Mouse (Mus musculus) adrenal gland, postnatal 14 days (tissue): Measurements from ENCODE around the gene Ramp3. TPM values are rescaled to one million over a fixed set of nuclear protein-coding genes. Genes with fewer than 3 reads are reported as not detected.
"Not testable (repeated sequence)": the region's sequence is repeated elsewhere in the genome, so short reads cannot be mapped to it uniquely, and the experiment has no call there.

Source experiments
- DNase-seq: peaks from one replicate; pipeline ENCODE4 v3.0.0; 2021; ENCODE audit warnings: mixed read lengths
- long read RNA-seq, 2 experiments: library from polyadenylated mRNA; stranded (forward); transcript quantifications; one replicate each; pipeline ENCODE4 v2.0.0; 2021
- total RNA-seq: library from RNA; stranded (reverse); gene quantifications from 2 replicates; pipeline ENCODE4 v1.2.3, GENCODE M21; 2021

The Ramp3 gene
- 11.0 and 11.5 TPM in 2 replicates for total RNA-seq
- long read RNA-seq, experiment 1, transcript Ramp3-201 (3 exons, 1,233 nt) = major isoform, 12 of 18 reads
- long read RNA-seq, experiment 1, partial matches to known transcripts = 4 of 18 reads
- long read RNA-seq, experiment 1, other reads (novel, unspliced or antisense) = 2 of 18 reads
- long read RNA-seq, experiment 2, transcript Ramp3-201 (3 exons, 1,233 nt) = major isoform, 7 of 10 reads
- long read RNA-seq, experiment 2, partial matches to known transcripts = 2 of 10 reads
- long read RNA-seq, experiment 2, other reads (novel, unspliced or antisense) = 1 of 10 reads

DNA sequence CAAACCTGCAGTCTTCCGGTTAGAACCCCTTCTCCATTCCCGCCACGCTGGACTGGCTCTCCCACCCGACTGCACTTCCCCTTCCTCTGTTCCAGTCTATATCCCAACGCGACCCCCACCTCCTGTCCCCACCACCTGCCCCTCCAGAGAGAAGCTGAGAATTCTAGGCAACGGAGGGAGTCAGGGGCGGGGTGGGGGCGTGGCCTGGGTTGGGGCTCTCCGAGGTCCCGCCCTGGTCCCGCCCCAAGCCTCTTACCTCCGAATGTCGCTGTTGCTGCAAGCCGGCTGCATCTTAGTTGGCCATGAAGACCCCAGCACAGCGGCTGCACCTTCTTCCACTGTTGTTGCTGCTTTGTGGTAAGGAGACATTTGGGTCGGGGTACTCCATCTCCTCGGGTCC lies at the start of gene Ramp3:
Gene Ramp3, plus strand, starts transcription at position 251 of the 400 bp plus-strand sequence.
- DNase-seq = peak; percentile 71

DNA sequence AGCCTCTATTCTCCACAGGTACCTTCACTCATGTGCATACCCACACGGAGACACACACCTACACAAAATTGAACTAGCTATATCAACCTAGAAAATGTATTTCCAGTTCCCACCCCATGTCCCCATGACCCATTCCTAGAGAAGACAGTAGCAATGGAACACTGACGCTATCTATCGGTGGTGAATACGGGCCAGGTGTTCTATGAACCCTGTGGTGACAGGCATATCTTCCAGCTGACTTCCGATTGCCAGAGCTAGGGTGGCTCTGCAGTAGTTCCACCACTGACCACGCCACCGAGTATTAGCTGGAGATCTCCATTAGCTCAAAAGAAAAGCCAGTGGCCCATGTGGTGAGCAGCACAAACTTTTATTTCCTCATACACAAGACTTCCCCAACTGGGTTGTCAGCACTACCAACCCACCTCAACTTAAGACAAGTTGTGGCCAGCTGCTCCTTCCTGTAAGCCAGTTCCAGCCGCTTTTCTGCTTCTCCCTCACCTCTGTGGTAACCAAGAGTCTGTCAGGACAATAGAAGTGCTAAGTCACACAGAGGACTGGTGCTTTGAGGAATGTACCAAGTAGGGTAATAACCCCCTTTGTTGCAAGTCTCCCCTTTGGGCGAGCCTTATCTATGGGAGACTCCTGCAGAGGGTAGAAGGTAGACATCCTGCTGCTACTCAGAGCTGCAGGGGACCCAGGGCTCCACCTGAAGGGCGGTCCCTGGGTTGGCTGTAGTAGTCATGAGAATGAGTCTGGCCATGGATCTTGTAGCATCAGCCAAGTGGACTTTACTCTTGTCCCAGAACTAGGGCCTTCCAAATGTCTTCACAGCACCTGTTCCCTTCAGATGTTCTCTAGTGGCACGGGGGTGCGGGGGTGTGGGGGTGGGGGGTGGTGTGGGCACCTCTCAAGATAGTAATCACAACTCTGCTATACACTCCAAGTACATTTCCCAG lies 42.8 kb upstream of the Ramp3 start:
- no peak for DNase-seq

DNA sequence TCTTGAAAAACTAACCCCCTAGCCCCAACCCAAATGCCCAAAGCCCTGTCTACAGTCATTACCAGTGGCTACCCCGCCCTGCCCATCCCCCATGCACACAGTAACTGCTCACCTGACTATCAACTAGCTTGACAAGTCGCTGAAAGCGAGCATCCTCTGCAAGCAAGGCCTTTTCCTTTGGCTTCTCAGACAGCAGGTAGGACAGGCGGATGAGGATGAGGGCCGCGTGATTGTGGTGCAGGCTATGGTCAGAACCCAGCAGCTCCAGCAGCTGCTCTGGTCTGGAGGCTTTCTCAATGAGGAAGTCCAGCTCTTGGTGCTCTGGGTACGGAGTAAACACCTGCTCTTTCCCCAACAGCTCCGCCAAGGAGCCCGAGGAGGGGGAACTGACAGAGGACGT lies 34.6 kb upstream of the Ramp3 start:
- DNase-seq = no peak

DNA sequence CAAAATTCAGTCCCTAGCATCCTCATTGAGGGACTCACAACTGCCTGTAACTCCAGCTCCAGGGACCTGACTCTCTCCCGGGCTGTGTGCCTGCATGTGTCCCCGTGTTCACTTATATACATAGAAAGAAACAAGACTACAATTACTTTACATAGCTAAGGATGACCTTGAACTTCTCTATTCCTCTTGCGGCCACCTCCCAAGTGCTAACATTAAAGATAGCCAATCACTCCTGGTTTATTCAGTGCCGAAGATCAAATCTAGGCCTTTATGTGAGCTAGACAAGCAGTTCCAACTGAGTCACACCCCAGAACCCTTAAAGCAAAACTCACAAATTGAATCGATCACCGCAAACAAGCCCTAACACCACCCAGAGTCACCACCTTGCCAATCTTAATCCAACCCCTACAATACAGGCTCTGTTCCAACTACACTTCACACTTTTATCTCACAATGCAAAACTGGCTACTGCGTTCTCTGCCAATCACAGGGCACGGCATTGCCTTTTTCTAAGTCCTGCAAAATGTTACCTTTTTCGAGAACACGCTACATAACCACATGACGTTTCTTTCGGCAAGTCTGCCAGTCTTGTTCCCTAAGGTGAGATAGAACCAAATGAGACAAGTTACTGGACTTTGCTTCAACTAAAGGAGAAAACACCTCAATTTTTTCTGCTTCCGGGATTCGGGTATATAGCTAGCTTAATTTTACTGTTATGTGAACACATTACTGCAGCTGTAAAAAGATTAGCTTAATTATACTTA lies 33.5 kb upstream of the Ramp3 start:
- DNase-seq = no peak

DNA sequence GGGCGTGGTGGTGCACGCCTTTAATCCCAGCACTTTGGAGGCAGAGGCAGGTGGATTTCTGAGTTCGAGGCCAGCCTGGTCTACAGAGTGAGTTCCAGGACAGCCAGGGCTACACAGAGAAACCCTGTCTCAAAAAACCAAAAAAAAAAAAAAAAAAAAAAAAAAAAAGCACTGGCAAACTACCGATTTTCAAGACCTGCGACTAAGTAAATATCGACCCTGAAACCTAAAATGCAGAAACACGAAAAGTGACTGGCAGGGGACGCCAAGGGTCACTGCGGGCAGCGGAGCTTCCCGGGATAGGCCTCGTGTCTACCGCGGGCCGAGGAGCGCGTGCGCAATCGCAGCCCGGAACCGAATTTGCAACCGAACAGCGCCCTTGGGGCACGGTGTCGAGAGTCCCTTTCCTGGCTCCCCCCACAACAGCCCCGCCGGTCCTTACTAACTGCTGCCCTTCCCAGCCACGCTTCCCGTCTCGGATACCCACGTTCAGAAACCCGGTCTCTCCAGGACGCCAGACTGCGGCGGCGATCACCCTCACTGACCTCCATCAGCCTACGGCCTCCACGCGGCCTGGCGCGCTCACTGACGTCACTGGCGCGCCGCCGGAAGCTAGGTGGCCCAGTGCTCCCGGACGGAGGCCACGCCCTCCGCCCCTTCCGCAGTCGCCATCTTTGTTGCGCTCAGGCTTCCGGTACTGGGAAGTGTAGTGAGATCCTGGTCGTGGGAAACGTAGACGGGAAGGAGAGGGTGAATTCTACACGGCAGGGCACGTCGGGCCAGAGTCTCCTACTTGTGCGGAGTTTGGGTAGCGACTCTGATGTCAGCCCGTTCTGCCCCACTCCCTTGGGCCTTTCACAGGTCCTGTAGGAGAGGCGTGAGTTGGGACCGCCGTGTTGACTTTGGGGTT lies 32.6 kb upstream of the Ramp3 start, which contains the start of gene Tbrg4:
Gene Tbrg4, minus strand, starts transcription at position 590 of the 910 bp plus-strand sequence.
- peak; percentile 95 for DNase-seq

DNA sequence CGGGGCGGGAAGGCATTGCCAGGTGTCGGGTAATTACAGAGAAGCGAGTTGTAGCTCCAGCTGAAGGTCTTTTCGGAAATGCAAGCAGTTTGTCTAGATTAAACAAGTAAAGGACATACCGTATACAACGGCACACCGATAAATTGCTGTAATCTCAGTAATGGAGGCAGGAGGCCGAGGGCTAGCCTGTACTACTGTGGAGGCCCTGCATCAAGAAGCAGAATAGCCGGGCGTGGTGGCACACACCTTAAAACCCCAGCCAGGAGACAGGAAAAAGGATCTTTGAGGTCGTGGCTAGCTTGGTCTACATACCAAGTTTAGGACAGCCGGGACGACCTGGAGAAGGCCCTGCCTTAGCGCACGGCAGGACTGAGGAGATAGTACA lies 31.9 kb upstream of the Ramp3 start:
- DNase-seq = no peak

DNA sequence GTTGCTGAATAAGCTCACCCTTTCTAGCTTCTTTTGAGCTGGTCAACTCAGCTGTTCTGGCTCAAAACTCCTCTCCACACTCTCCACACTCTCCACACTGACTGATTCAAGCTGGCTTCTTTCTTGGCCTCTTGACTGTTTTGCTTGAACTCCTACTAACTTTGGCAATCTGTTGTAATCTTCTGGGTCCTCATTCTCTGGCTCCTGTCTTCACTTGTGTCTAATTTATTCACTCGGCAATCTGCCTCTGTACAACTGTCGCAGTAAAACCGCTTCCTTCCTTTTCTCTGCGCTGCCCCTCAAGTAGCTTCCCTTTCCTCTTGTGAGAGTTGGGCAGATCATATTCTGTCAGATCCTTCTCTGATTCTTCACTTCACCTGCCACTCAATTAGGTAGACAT lies 30.6 kb upstream of the Ramp3 start:
- no peak for DNase-seq

DNA sequence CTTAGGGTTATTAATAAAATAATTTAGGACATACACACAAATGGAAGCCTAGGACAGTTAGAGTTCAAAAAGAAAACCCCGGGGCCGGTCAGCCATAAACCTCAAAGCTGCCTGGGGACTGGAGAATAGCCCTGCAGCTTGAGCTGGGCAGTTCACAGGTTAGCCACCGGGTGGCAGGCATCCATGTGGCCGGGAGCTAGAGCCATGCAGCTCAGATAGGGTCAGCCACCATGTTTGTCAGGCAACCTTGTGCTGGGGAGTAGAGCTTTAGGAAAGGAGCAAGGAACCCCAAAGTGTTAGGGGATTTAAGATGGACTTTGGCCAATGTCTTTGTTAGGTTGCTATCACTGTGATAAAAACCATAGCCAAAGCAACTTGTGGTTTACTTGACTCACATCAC lies 29.8 kb upstream of the Ramp3 start:
- peak; percentile 81 for DNase-seq

DNA sequence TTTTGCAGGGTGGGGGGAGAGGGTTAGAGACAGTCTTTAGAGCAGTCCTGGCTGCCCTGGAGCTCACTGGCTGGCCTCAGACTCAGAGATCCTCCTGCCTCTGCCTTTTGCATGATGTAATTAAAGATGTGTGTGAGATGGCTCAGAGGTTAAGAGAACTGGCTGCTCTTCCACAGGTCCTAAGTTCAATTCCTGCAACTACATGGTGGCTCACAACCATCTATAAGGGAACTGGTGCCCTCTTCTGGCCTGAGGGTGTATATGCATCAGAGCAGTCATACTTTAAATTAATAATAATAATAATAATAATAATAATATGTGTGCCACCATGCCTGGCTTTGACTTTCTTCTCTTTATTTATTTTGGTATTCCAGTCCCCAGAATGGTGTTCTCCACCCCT lies 28.7 kb upstream of the Ramp3 start:
- no peak for DNase-seq

DNA sequence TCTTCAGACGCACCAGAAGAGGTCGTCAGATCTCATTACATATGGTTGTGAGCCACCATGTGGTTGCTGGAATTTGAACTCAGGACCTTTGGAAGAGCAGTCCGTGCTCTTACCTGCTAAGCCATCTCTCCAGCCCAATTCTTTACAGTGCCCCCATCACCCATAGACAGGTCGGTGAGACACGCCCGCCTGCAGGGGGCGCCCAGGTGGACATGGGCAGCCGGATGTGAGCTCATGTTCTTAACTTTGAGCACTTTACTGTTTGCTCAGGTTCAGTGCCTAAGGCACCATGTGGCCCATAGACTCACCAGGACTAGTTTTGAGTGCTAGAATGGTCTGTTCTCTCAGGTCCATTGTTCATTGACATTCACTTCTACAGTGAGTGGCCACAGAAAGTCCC lies 22.2 kb upstream of the Ramp3 start:
- no peak for DNase-seq

DNA sequence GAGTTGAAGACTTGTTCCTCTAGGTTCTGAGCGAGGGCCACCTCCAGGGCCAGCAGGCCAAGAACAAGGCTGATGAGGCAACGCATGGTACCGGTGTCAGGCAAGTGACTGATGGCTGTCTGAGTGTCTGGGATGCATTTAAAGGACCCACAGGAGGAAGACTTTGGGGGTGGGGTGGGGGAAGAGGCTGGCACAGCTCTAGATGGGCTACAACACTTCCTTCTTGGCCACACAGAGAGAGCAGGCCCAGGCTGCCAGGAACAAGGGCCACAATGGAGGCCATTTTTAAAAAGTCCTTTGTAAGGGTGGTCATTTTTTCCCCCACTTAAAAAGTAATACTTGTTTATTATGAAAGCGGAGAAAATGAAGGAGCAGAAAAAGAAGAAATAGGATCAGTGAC lies 19.8 kb upstream of the Ramp3 start, which contains the start of gene Wap:
Gene Wap, minus strand, starts transcription at position 101 of the 400 bp plus-strand sequence.
- no peak for DNase-seq

DNA sequence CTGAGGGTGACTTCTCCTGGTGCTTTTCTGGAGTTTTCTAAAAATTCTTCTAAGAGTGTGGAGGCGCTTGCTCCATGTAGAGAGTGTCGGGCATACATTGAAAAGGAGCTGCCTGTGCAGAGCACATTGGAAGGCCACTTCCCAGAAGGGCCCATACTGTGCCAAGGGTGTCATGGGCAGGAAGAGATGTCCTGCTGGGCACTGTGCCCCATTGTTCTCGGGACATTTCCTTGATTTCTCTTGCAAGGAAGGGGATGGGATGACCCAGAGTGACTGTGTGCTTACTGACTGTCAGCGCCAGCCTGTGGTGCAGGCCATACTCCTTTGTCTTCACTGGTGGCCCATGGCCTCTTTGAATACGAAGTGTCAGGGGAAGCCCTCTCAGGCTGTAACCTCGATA lies 19.2 kb upstream of the Ramp3 start:
- no peak for DNase-seq

DNA sequence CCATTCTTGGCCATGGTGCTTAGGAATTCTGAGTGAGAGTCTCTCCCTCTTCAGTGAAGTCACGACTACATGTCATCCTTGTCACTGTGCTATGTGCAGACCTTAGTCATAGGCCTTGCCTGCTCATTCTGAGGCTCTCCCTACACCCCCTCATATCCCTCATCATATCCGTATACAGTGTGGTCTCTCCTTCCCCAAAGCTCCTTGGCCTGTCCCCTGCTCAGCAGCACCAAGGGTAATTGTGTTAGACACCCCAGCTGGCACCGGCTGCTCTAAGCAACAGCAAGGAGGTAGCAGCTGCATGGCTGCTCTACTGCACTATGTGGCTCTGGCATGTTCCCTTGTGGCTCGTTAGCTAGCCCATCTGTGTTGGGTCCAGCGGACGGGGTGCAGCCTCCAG lies 13.8 kb upstream of the Ramp3 start:
- DNase-seq = no peak

DNA sequence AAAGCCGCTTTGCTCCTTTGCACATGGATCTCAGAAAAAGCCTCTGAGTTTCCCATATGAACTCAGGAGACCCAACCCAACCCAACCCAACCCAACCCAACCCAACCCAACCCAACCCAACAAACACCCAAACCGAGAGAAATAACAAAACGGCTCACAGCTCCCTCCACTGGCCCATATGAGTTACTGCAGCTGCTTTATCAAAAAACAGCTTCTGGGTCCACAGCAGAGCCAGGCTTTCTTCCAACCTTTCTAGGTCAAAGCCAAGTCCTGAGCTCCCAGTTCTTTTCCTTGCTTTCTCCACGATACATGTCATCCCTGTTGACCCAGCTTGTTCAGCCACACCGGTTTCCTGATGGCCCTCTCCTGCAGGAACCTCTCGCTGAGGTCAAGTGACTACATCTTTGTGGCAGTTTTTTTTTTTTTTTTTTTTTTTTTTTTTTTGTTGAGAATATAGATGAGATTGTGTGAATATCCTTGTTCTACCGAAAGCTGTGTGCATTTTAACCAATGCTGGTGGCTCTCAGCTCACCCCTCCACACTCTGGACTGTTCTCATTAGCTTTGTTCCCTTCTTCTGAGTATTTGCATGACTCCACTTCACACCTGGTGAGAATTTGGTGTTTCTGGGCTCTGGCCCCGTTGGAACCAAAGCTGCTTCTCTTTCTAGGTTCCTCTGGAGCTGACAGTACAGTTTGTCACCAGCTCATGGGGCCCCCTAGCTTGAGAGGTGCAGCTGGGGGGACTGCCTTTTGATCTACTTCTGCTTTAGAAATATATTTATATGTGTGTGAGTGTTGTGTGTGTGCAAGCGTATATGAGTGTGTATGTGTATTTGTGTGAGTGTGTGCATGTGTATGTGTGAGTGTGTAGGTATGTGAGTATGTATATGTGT lies 10.2 kb upstream of the Ramp3 start:
- no peak for DNase-seq

DNA sequence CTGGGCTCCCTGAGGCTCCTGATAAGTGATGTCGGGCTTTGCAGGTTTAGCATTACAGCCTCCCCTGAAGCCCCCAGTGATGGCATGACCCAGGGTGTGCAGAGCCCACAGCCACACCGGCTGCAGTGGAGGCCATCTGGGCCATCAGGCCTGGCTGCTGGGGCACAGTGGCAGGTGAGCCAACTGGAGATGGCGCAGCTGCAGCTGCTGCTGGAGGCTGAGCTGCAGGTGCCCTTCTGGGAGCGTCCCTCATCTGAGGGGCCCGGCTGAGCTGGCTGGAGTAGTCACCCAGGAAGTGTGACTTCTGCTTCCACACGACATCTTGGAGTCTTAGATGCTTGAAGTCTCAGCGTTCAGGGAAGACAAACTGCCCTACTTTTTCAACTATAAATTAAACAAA lies 7.8 kb upstream of the Ramp3 start:
- no peak for DNase-seq

DNA sequence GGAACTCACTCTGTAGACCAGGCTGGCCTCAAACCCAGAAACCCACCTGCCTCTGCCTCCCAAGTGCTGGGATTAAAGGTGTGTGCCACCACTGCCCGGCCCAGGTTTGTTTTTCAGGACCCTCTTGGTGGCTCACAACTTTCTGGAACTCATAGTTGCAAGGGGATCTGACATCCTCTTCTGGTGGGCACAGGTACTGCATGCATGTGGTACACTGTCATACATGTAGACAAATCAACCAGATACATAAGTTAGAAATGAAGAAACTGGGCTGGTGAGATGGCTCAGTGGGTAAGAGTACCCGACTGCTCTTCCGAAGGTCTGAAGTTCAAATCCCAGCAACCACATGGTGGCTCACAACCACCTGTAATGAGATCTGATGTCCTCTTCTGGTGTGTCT lies 5.3 kb upstream of the Ramp3 start:
- DNase-seq = not testable (repeated sequence)

DNA sequence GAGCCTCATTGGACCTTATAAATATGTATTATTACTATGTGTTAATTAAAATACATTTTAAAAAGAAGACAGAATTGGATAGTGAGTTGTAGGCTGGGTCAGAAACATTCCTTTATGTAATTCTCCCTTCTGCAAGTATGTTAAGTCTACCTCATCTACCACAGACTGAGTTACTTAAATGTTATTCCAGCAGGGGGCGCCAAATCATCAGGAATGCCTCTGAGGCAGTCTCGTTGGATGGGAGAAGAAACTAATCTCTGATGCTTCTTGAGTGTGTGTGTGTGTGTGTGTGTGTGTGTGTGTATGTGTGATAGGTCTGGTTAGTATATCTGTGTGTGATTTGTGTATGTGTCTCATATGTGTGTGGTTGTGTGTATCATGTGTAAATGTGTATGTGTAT lies 3.4 kb upstream of the Ramp3 start:
- DNase-seq = peak; percentile 91

DNA sequence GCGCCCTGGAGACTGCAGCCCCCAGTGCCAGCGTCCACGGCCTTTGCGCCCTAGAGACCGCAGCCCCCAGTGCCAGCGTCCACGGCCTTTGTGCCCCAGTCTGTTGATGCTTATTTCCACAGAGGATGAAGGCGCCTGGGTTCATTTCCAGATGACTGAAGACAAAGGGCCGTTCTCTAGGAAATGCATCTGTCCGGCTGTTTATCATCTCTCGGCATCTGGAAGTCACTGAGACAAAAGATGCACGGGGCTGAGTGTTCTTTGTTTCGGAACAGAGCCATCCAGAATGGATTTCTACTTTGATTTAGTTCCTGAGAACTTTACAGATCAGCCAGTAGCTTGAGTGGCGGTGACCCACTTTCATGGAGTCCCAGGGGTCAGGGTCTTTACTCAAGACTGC lies 2.9 kb downstream of the Ramp3 start:
- DNase-seq = no peak

DNA sequence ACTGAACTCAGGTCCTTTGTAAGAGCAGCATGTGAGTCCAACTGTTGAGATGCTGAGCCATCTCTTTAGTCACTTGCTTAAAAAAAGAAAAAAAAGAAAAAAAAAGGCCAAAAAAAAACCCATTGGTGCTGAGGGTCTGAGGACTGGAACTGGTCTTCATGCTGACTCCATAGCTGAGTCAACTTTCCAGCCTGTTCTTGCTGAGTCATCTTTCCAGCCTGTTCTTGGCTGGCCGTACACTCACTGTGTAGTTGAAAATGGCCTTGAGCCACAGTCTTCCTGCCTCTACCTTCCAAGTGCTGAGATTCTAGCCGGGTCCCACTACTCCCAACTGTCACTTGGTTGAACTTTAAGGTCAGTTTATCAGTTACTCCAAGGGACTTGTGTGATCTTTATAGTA lies 8.3 kb downstream of the Ramp3 start:
- no peak for DNase-seq

DNA sequence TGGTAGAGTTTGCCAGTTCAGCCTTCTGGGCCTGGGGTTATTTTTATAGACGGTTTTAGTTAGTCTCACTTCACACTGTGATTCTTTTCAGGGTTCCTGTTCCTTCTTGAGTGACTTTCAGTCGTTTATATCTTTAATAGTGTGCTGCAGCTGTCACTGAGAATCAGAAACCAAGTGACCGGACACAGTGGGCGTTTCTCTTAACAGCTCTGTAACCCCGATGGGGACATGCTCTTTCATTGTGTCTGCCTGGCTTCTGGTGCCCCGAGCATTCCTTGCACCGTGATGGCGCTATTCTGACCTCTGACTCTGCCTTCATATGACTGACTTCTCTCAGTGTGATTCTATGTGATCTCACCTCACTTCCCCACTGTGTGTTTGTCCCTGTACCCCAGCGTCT lies 10.7 kb downstream of the Ramp3 start:
- no peak for DNase-seq

DNA sequence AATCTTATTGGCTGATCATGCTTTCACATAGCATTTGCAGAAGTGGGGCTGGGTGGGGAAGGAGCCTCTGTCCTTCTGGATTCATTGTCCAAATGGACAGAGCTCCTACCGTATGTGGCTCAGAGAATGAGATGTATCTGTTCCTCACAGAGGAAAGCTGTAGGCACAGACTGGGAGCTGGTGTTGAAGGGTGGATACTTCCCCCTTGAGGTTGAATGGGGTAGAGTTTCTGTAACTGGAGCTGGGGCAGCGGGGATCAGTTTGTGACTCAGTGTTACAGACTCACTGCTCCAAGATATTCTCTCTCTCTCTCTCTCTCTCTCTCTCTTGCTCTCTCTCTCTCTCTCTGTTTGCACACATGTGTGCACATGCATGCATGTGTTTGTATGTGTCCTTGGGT lies 11.7 kb downstream of the Ramp3 start:
- DNase-seq = no peak
